Mouse (Mus musculus) gastrocnemius, postnatal 10 days (tissue): ENCODE results near the gene 4930544D05Rik. TPM values are rescaled to one million over a fixed set of nuclear protein-coding genes. Genes with fewer than 3 reads are reported as not detected.
A peak's percentile ranks its signal among the peaks of the same experiment; 100 is the strongest.

ENCODE experiments used
- DNase-seq: peaks from one replicate; pipeline ENCODE4 v3.0.0; 2021; ENCODE audit warnings: mixed read lengths
- total RNA-seq, 2 experiments: library from RNA; stranded (reverse); gene quantifications; 2 replicates each; pipeline ENCODE4 v1.2.3; 2021

4930544D05Rik gene
- total RNA-seq, 2 experiments from 2014 or later = not detected

DNA sequence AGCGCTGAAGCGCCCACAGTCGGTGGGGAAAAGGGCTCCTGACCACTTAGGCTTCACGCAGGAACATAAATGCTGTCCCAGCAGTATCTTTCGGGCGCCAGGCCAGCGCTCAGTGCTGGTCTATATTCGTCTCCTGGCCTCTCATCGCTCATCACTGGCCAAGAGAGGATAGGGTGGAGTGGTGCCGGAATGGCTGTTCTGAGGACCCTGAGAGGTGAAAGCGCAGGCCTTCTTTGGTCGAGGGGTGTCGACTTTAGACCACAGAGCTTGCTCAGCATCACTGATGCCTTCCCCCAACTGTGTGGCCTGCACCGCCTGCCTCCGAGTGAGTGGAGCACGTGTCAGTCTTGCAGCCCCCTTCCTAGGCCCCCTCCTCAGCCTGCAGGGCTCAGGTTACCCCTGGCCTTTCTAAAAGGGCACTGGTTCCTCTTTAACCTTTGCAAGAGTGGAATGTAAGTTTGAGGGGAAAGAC lies 40.8 kb downstream of the 4930544D05Rik start:
- DNase-seq = peak; percentile 86

DNA sequence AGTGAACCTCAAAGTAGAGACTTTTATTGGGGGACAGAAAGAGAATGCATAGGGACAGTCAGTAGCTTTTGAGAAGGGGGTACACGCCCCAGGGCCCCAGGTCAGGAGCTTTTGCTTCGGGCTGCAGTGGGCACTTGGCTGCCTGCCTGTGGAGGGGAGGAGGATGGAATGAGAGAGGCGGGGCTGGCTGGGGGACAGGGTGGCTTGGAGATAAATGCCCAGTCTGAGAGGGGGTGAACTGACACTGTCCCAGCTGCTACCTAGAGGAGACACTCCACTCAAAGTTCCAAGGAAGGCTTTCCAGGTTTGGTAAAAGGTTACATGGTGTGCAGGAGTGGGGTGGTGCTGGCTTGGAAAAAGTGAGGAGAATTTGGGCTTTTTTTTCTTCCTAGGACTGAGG lies 41.3 kb downstream of the 4930544D05Rik start, which contains the start of gene Eno3:
Gene Eno3, plus strand, starts transcription at position 239 of the 400 bp plus-strand sequence.
- peak; percentile 77 for DNase-seq

DNA sequence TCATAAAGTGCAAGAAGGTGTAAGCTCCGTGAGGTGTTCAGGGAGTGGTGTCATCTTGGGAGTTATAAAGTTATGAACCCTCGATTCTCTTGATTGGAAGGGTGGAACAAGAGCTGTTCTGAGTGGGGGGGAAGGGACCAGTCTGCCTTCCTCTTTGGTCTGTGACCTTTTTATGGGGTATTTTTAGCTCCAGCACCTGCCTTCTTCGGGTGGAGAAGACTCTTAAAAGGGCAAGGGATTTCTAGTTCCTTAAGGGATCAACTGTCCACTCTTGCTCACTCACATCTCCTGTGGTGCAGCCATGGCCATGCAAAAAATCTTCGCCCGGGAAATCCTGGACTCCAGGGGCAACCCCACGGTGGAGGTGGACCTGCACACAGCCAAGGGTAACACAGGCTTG lies 41.9 kb downstream of the 4930544D05Rik start:
- DNase-seq = no peak

DNA sequence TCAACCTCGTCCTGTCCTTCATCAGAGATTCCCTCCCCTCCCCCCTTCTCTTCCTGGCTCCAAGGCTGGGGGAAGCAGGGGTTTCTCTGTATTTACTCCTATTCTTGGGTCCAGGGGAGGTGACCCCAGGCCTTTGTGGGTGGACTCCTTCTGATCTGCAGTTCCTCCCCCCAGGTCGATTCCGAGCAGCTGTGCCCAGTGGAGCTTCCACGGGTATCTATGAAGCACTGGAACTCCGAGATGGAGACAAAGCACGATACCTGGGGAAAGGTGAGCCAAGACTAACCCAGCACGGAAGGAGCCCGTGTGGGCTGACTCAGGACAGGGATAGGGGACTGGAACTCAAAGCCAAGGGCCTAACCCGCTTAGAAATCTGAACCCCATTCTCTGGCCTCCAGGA lies 42.3 kb downstream of the 4930544D05Rik start:
- no peak for DNase-seq

DNA sequence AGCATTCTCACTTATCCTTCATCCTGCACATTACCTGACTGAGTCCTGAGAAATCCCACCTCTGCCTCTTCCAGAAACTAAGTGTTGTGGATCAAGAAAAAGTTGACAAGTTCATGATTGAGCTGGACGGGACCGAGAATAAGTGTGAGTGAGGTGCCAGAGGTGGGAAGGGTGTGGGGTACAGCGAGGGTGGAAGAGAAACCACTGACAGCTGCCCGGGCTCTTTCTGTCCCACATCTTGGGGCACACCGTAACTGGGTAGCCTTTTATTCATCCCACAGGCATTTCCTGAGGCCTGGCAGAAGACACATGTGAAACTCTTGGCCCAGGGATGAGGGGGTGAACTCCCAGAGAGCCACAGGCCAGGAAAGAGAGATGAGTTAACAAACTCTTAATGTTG lies 42.9 kb downstream of the 4930544D05Rik start:
- DNase-seq = no peak

DNA sequence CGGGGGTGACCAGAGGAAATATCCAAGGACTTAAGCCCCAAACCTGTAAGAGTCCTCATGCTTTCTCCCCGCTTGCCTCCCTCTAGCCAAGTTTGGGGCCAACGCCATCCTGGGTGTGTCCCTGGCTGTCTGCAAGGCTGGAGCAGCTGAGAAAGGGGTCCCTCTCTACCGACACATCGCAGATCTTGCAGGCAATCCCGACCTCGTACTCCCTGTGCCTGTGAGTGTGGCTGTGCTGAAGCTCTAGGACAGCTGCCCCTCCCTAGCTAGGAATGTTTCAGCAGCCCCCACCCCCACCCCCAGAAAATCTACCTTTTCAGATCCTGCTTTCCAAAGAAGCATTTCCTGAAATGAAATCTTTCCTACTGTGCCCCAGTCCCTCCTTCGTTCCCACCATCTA lies 43.3 kb downstream of the 4930544D05Rik start:
- no peak for DNase-seq

DNA sequence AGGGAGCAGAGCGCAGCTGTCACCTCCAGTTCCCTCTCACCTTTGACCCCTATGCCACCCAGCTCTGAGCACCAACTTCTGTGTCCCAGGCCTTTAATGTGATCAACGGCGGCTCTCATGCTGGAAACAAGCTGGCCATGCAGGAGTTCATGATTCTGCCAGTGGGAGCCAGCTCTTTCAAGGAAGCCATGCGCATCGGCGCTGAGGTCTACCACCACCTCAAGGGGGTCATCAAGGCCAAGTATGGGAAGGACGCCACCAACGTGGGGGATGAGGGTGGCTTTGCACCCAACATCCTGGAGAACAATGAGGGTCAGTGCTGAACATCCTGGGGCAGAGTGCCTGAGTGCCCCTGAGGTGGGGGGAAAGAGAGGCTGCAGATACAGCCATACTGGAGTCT lies 44.9 kb downstream of the 4930544D05Rik start:
- DNase-seq = no peak

DNA sequence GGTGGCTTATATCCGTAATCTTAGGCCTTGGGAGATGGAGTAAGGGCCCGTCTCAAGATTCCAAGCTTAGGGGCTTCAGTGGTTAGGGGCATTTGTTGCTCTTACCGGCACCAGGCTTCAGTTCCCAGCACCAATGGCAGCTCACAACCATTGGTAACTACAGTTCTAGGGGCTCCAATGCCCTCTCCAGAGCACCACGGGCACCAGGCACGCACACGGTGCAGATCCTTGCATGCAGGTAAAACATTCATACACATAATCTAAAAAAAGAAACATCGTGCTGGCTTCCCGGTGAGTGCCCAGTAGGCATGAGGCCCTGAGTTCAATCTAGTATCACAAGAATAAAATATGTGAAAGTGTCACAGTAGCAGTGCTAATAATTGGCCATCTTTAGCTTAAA lies 47.5 kb downstream of the 4930544D05Rik start:
- DNase-seq = no peak

DNA sequence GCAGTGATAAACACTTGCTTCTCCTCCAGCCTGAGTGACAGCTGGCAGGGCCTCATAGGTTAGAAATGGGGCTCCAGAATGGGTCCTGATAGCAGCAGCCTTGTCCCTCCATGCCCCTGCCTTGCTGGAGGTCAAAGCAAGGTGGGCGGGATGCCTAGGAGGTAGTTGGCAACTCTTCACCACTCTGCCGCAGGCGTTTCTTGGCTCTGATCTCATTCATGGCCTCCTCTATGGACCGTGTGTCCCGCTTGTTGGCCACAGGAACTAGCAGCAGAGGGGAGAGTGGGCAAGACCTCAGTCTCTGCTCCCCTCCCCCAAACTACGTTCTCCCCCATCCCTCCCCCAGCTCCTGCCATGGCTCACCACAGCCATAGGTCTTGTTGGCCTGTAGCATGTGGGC lies 48.3 kb downstream of the 4930544D05Rik start:
- no peak for DNase-seq

DNA sequence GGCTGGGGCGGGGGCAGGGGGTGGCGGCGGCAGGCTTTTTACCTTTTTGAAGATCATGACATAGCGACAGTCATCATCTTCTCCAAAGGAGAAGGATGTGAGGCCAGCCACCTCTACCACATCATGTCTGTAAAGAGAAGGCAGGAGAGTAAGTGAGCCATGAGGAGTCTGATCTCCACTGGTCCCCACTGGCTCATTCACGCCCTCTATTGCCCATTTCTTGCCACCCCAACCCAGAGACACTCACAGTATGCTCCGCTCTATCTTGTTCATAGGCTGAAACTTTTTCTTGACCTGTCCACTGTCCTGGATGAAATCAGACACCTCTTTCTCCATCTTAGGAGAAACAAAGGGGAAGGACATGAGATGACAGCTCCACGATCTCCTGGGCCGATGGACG lies 49.1 kb downstream of the 4930544D05Rik start:
- no peak for DNase-seq

Other genes starting within 250 kb of the 4930544D05Rik start
- gene Pelp1, start 205.8 kb upstream of the 4930544D05Rik start, total RNA-seq = 10 to 100 TPM; 20.2 to 21.4 TPM
- gene Arrb2, start 183.2 kb upstream of the 4930544D05Rik start, total RNA-seq = 10 to 100 TPM; 11.0 TPM
- 10 to 100 TPM in 1 of 2 experiments, 1 to 10 TPM in 1; 7.6 to 11.0 TPM for gene Med11, start 163.9 kb upstream of the 4930544D05Rik start, total RNA-seq
- 1 to 10 TPM in 1 of 2 experiments, under 1 TPM in 1; 0.52 to 1.6 TPM for gene Zmynd15, start 156.4 kb upstream of the 4930544D05Rik start, total RNA-seq
- 1 to 10 TPM; 3.4 to 5.1 TPM for gene Cxcl16, start 155.9 kb upstream of the 4930544D05Rik start, total RNA-seq
- not detected for gene Tm4sf5, start 110.6 kb upstream of the 4930544D05Rik start, total RNA-seq
- not detected for gene Vmo1, start 101.2 kb upstream of the 4930544D05Rik start, total RNA-seq
- gene Gltpd2, start 96.7 kb upstream of the 4930544D05Rik start, total RNA-seq = not detected
- gene Psmb6, start 90.5 kb upstream of the 4930544D05Rik start, total RNA-seq = 100 to 1,000 TPM; 326 to 361 TPM
- gene Gm40193, start 82.9 kb upstream of the 4930544D05Rik start, total RNA-seq = not detected
- 10 to 100 TPM; 16.4 to 21.3 TPM for gene Pld2, start 75.8 kb upstream of the 4930544D05Rik start, total RNA-seq
- gene Mink1, start 53.0 kb upstream of the 4930544D05Rik start, total RNA-seq = 10 to 100 TPM; 28.6 to 37.0 TPM
- 10 to 100 TPM; 30.7 to 35.0 TPM for gene Chrne, start 3.4 kb downstream of the 4930544D05Rik start, total RNA-seq
- under 1 TPM; 0.12 to 0.29 TPM for gene Gp1ba, start 23.3 kb downstream of the 4930544D05Rik start, total RNA-seq
- gene Rnf167, start 31.4 kb downstream of the 4930544D05Rik start, total RNA-seq = 10 to 100 TPM; 41.9 to 43.7 TPM
- gene Slc25a11, start 31.6 kb downstream of the 4930544D05Rik start, total RNA-seq = 100 to 1,000 TPM; 252 to 283 TPM
- gene Pfn1, start 38.8 kb downstream of the 4930544D05Rik start, total RNA-seq = 100 to 1,000 TPM; 465 to 491 TPM
- 1,000 to 10,000 TPM; 5,193 to 5,983 TPM for gene Eno3, start 41.4 kb downstream of the 4930544D05Rik start, total RNA-seq
- gene Spag7, start 53.6 kb downstream of the 4930544D05Rik start, total RNA-seq = 100 to 1,000 TPM; 131 to 133 TPM
- gene Camta2, start 72.3 kb downstream of the 4930544D05Rik start, total RNA-seq = 10 to 100 TPM; 20.6 to 21.8 TPM
- gene Inca1, start 84.3 kb downstream of the 4930544D05Rik start, total RNA-seq = 1 to 10 TPM; 1.6 to 2.5 TPM
- 100 to 1,000 TPM; 195 to 205 TPM for gene Kif1c, start 84.7 kb downstream of the 4930544D05Rik start, total RNA-seq
- 10 to 100 TPM; 11.6 to 12.4 TPM for gene Zfp3, start 148.4 kb downstream of the 4930544D05Rik start, total RNA-seq
- not detected for gene Scimp, start 196.7 kb downstream of the 4930544D05Rik start, total RNA-seq
- 10 to 100 TPM; 27.5 to 30.4 TPM for gene Rabep1, start 228.9 kb downstream of the 4930544D05Rik start, total RNA-seq